Mouse (Mus musculus): ENCODE measurements around the gene Brdt. TPM values are rescaled to one million over a fixed set of nuclear protein-coding genes. Genes with fewer than 3 reads are reported as not detected.

Brdt gene
- polyA plus RNA-seq (2014; fragmentation: Nextera tagmentation; extraction: Ambion mirVana) = 1.4 and 1.9 TPM in 2 replicates

- H3K27ac ChIP-seq (ENCODE audit: low read depth, low read length) = no peak within 1 kb of the TSS
- no peak within 1 kb of the TSS for H3K9ac ChIP-seq (ENCODE audit: low read depth, low read length)
- H3K36me3 ChIP-seq (ENCODE audit: control insufficient read depth, insufficient read depth, low read length) = no peaks in the 10 kb centered on the region
- no peaks in the 10 kb centered on the region for H3K27me3 ChIP-seq (ENCODE audit: control insufficient read depth, insufficient read depth, low read length)
- no peak for ATAC-seq (ENCODE audit: low FRiP score, low TSS enrichment)
- H3K4me2 ChIP-seq (replicated peaks; ENCODE audit: low read depth, low read length) = no peak within 1 kb of the TSS
- H3K4me3 ChIP-seq (ENCODE audit: low read length) = no peak within 1 kb of the TSS
- 90% methylated on average over 30 of the region's 30 CpGs for WGBS
- H3K4me1 ChIP-seq (ENCODE audit: control insufficient read depth, insufficient read depth, low read length) = no peaks in the 10 kb centered on the region
- no peaks in the 10 kb centered on the region for H3K9me3 ChIP-seq (ENCODE audit: control insufficient read depth, low read length)
Measured at GRCm38 (mm10) chr5:107330916-107331421, at the start of gene Brdt. Gene Brdt, plus strand, starts transcription at chr5:107331159.

- Histone ChIP-seq H3K4me1 (ENCODE audit: control insufficient read depth, insufficient read depth, low read length) (0 out of 2 replicates have a peak, but pooled peaks cover 5% of the 10 kb centered on the region), H3K27ac (ENCODE audit: low read depth, low read length) (no peak overlapping the region), H3K9ac (ENCODE audit: low read depth, low read length) (no peak overlapping the region), H3K4me2 (replicated peaks; ENCODE audit: low read depth, low read length) (no peak overlapping the region), H3K4me3 (ENCODE audit: low read length) (no peak overlapping the region), H3K36me3 (ENCODE audit: control insufficient read depth, insufficient read depth, low read length) (no peaks in the 10 kb centered on the region), H3K27me3 (ENCODE audit: control insufficient read depth, insufficient read depth, low read length) (no peaks in the 10 kb centered on the region), H3K9me3 (ENCODE audit: control insufficient read depth, low read length) (peaks cover 4% of the 10 kb centered on the region; the same call in 1 of the 2 replicates)
- ATAC-seq (ENCODE audit: low FRiP score, low TSS enrichment) = no peak
- 71% methylated on average over 9 of the region's 9 CpGs for WGBS
Measured at GRCm38 (mm10) chr5:107282561-107283307, 48.2 kb upstream of the Brdt start.

- H3K27me3 ChIP-seq (ENCODE audit: control insufficient read depth, insufficient read depth, low read length) = no peaks in the 10 kb centered on the region
- ATAC-seq (ENCODE audit: low FRiP score, low TSS enrichment) = no peak
- H3K36me3 ChIP-seq (ENCODE audit: control insufficient read depth, insufficient read depth, low read length) = no peaks in the 10 kb centered on the region
- no peak overlapping the region for H3K4me3 ChIP-seq (ENCODE audit: low read length)
- no peak overlapping the region for H3K9ac ChIP-seq (ENCODE audit: low read depth, low read length)
- peaks cover 9% of the 10 kb centered on the region; the same call in 1 of the 2 replicates for H3K4me1 ChIP-seq (ENCODE audit: control insufficient read depth, insufficient read depth, low read length)
- no peak overlapping the region for H3K4me2 ChIP-seq (replicated peaks; ENCODE audit: low read depth, low read length)
- 76% methylated on average over 10 of the region's 10 CpGs for WGBS
- H3K9me3 ChIP-seq (ENCODE audit: control insufficient read depth, low read length) = peaks cover 4% of the 10 kb centered on the region; the same call in 1 of the 2 replicates
- no peak overlapping the region for H3K27ac ChIP-seq (ENCODE audit: low read depth, low read length)
Measured at GRCm38 (mm10) chr5:107283935-107284524, 46.9 kb upstream of the Brdt start.

GRCm38 (mm10) chr5:107285563-107285962 is 45.4 kb upstream of the Brdt start:
- H3K9me3 ChIP-seq (ENCODE audit: control insufficient read depth, low read length) = peaks cover under 1% of the 10 kb centered on the region; the same call in 1 of the 2 replicates
- no peak overlapping the region for H3K27ac ChIP-seq (ENCODE audit: low read depth, low read length)
- H3K27me3 ChIP-seq (ENCODE audit: control insufficient read depth, insufficient read depth, low read length) = no peaks in the 10 kb centered on the region
- WGBS = 77% methylated on average over 6 of the region's 6 CpGs
- no peak overlapping the region for H3K4me2 ChIP-seq (replicated peaks; ENCODE audit: low read depth, low read length)
- no peak overlapping the region for H3K4me3 ChIP-seq (ENCODE audit: low read length)
- H3K4me1 ChIP-seq (ENCODE audit: control insufficient read depth, insufficient read depth, low read length) = peaks cover 16% of the 10 kb centered on the region; the same call in 1 of the 2 replicates
- H3K9ac ChIP-seq (ENCODE audit: low read depth, low read length) = no peak overlapping the region
- H3K36me3 ChIP-seq (ENCODE audit: control insufficient read depth, insufficient read depth, low read length) = no peaks in the 10 kb centered on the region
- ATAC-seq (ENCODE audit: low FRiP score, low TSS enrichment) = no peak

- 32% methylated on average over 6 of the region's 6 CpGs for WGBS
Measured at GRCm38 (mm10) chr5:107287254-107287907, 43.6 kb upstream of the Brdt start.

GRCm38 (mm10) chr5:107287908-107288267 is 43.1 kb upstream of the Brdt start:
- Histone ChIP-seq H3K9me3 (ENCODE audit: control insufficient read depth, low read length) (no peaks in the 10 kb centered on the region), H3K36me3 (ENCODE audit: control insufficient read depth, insufficient read depth, low read length) (no peaks in the 10 kb centered on the region), H3K27ac (ENCODE audit: low read depth, low read length) (no peak overlapping the region), H3K4me3 (ENCODE audit: low read length) (peak overlapping the region; percentile 64), H3K4me2 (replicated peaks; ENCODE audit: low read depth, low read length) (peak overlapping the region; percentile 97), H3K9ac (ENCODE audit: low read depth, low read length) (peak overlapping the region; percentile 71; the same call in 1 of the 2 replicates), H3K4me1 (ENCODE audit: control insufficient read depth, insufficient read depth, low read length) (peaks cover 16% of the 10 kb centered on the region; the same call in 1 of the 2 replicates), H3K27me3 (ENCODE audit: control insufficient read depth, insufficient read depth, low read length) (no peaks in the 10 kb centered on the region)
- ATAC-seq (ENCODE audit: low FRiP score, low TSS enrichment) = no peak
- 49% methylated on average over 5 of the region's 5 CpGs for WGBS

More at GRCm38 (mm10) chr5:107287254-107287907, 43.6 kb upstream of the Brdt start:
- Histone ChIP-seq H3K27me3 (ENCODE audit: control insufficient read depth, insufficient read depth, low read length) (no peaks in the 10 kb centered on the region), H3K36me3 (ENCODE audit: control insufficient read depth, insufficient read depth, low read length) (no peaks in the 10 kb centered on the region), H3K4me2 (replicated peaks; ENCODE audit: low read depth, low read length) (peak overlapping the region; percentile 97), H3K9me3 (ENCODE audit: control insufficient read depth, low read length) (no peaks in the 10 kb centered on the region), H3K9ac (ENCODE audit: low read depth, low read length) (no peak overlapping the region), H3K27ac (ENCODE audit: low read depth, low read length) (no peak overlapping the region), H3K4me3 (ENCODE audit: low read length) (peak overlapping the region; percentile 64; the same call in 1 of the 2 replicates), H3K4me1 (ENCODE audit: control insufficient read depth, insufficient read depth, low read length) (peaks cover 16% of the 10 kb centered on the region; the same call in 1 of the 2 replicates)
- no peak for ATAC-seq (ENCODE audit: low FRiP score, low TSS enrichment)

GRCm38 (mm10) chr5:107288427-107289233 is 42.3 kb upstream of the Brdt start:
- peak overlapping the region; percentile 97 for H3K4me2 ChIP-seq (replicated peaks; ENCODE audit: low read depth, low read length)
- H3K4me1 ChIP-seq (ENCODE audit: control insufficient read depth, insufficient read depth, low read length) = peaks cover 16% of the 10 kb centered on the region; the same call in 1 of the 2 replicates
- H3K36me3 ChIP-seq (ENCODE audit: control insufficient read depth, insufficient read depth, low read length) = no peaks in the 10 kb centered on the region
- H3K9ac ChIP-seq (ENCODE audit: low read depth, low read length) = peak overlapping the region; percentile 71
- WGBS = 1% methylated on average over 62 of the region's 62 CpGs
- H3K27ac ChIP-seq (ENCODE audit: low read depth, low read length) = peak overlapping the region; percentile 92
- H3K4me3 ChIP-seq (ENCODE audit: low read length) = peak overlapping the region; percentile 64
- no peaks in the 10 kb centered on the region for H3K9me3 ChIP-seq (ENCODE audit: control insufficient read depth, low read length)
- no peaks in the 10 kb centered on the region for H3K27me3 ChIP-seq (ENCODE audit: control insufficient read depth, insufficient read depth, low read length)
- ATAC-seq (ENCODE audit: low FRiP score, low TSS enrichment) = peak; percentile 39

- peak within 1 kb of the TSS; percentile 97 for H3K4me2 ChIP-seq (replicated peaks; ENCODE audit: low read depth, low read length)
- peak; percentile 96 for ATAC-seq (ENCODE audit: low FRiP score, low TSS enrichment)
- peak within 1 kb of the TSS; percentile 71 for H3K9ac ChIP-seq (ENCODE audit: low read depth, low read length)
- no peaks in the 10 kb centered on the region for H3K9me3 ChIP-seq (ENCODE audit: control insufficient read depth, low read length)
- peak within 1 kb of the TSS; percentile 64 for H3K4me3 ChIP-seq (ENCODE audit: low read length)
- H3K36me3 ChIP-seq (ENCODE audit: control insufficient read depth, insufficient read depth, low read length) = no peaks in the 10 kb centered on the region
- H3K27me3 ChIP-seq (ENCODE audit: control insufficient read depth, insufficient read depth, low read length) = no peaks in the 10 kb centered on the region
- peak within 1 kb of the TSS; percentile 92 for H3K27ac ChIP-seq (ENCODE audit: low read depth, low read length)
- peaks cover 16% of the 10 kb centered on the region; the same call in 1 of the 2 replicates for H3K4me1 ChIP-seq (ENCODE audit: control insufficient read depth, insufficient read depth, low read length)
- WGBS = under 1% methylated on average over 49 of the region's 54 CpGs
Measured at GRCm38 (mm10) chr5:107289234-107289764, 41.7 kb upstream of the Brdt start, which contains the start of gene Tgfbr3. Gene Tgfbr3, minus strand, starts transcription at chr5:107289629.

All from kidney, embryonic 14.5 days (tissue).